Mouse (Mus musculus): ENCODE data around the gene Garem2. TPM values are rescaled to one million over a fixed set of nuclear protein-coding genes. Genes with fewer than 3 reads are reported as not detected.

The Garem2 gene
- polyA plus RNA-seq (2014; fragmentation: Illumina TruSeq; extraction: RNeasy Lipid Tissue Mini Kit (QIAGEN cat#74804)): not detected

GRCm38 (mm10) chr5:30104841-30105667, at the start of gene Garem2:
Gene Garem2, plus strand, starts transcription at chr5:30105161.

GRCm38 (mm10) chr5:30072825-30073821, 31.8 kb upstream of the Garem2 start, which contains the start of gene Tyms:
Gene Tyms, minus strand, starts transcription at chr5:30073617.

DNA sequence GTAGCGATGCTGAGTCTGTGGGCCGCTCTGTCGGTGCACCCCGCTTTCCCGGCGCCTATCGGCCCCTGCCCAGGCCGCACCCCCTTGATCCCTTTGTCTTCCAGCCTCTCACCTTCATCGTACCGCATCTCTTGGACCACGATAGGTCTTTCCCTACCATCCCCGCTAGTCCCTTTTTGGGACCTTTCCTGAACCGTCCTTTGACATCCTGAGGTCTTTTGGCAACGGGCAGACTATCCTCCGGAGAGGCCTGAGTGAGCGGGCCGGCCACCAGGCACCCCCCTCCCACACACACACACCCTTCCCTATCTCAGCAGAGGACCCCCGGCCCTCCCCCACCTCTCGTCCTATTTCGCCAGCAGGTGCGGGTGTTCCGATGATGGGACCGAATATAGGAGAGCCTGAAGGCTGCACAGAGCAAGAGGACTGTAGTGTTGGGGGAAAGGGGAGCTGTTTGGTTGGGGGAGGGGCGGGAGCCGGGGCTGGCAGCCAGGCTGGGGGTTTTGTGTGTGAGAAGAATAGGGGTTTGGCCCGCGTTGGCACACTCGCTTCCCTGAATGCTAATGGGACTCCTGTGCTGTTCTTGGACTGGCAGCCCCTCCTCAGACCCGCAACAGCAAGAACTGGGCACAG, 823 bp downstream of the Garem2 start, which contains the start of gene 3110082J24Rik:
Gene 3110082J24Rik, minus strand, starts transcription at position 419 of the 633 bp plus-strand sequence.

DNA sequence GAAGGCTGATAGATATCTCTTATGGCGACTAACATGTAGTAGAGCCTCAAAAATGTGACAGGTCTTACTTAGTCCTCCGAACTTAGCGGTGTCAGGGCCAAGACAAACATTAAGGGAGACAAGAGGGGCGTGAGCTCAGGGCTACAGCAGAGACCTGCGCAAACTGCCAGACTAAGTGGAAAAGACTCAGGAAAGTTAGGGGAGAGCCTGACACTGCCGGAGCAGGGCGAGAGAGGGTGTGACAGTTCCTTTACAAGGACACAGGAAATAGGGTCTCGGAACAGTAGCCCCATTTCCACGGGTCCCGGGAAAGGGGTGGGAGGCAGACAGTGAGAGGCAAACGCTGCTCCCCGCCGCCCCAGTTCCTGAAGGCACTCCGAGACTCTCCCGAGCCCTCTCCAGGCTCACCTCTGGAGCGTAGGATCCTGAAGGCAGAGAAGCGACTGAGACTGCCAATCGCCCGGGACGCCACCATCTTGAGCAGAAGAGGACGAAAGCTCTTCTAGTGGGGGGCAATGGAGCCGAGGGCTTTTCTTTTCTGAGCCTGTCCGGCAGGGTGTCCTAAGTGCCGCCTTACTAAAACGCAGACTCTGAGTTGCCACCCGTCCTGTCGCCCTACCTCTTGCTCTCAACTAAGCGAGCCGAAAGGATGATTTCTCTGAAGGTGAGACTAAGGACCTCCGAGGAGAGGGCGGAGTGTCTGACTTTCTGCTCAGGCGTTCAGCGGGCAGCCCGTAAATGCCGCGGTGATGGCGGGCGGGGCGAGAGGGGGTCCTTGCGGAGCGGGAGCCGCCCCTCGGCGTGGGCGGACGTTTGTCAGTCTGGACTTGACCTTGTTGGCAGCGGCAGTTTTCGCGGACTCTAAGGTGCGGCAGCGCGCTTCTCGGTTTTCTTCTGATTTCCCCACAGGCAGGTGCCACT, 49.8 kb downstream of the Garem2 start, which contains the start of the genes Hadha and Hadhb:
Gene Hadha, minus strand, starts transcription at position 689 of the 921 bp plus-strand sequence.
Gene Hadhb, plus strand, starts transcription at position 775 of the 921 bp plus-strand sequence.

Other genes with a start within 250 kb of the Garem2 start
- 1.1 TPM for gene Il6, start 92.0 kb upstream of the Garem2 start, polyA plus RNA-seq (2014; fragmentation: Illumina TruSeq; extraction: RNeasy Lipid Tissue Mini Kit (QIAGEN cat#74804))
- 38.6 TPM for gene Tyms, start 31.5 kb upstream of the Garem2 start, polyA plus RNA-seq (2014; fragmentation: Illumina TruSeq; extraction: RNeasy Lipid Tissue Mini Kit (QIAGEN cat#74804))
- not detected for gene 3110082J24Rik, start 925 bp downstream of the Garem2 start, polyA plus RNA-seq (2014; fragmentation: Illumina TruSeq; extraction: RNeasy Lipid Tissue Mini Kit (QIAGEN cat#74804))
- gene Hadha, start 50.0 kb downstream of the Garem2 start, polyA plus RNA-seq (2014; fragmentation: Illumina TruSeq; extraction: RNeasy Lipid Tissue Mini Kit (QIAGEN cat#74804)): 269 TPM
- 775 TPM for gene Hadhb, start 50.1 kb downstream of the Garem2 start, polyA plus RNA-seq (2014; fragmentation: Illumina TruSeq; extraction: RNeasy Lipid Tissue Mini Kit (QIAGEN cat#74804))
- gene Adgrf3, start 100.6 kb downstream of the Garem2 start, polyA plus RNA-seq (2014; fragmentation: Illumina TruSeq; extraction: RNeasy Lipid Tissue Mini Kit (QIAGEN cat#74804)): not detected
- 40.1 TPM for gene Selenoi, start 127.4 kb downstream of the Garem2 start, polyA plus RNA-seq (2014; fragmentation: Illumina TruSeq; extraction: RNeasy Lipid Tissue Mini Kit (QIAGEN cat#74804))
- gene Drc1, start 176.2 kb downstream of the Garem2 start, polyA plus RNA-seq (2014; fragmentation: Illumina TruSeq; extraction: RNeasy Lipid Tissue Mini Kit (QIAGEN cat#74804)): 1.5 TPM